Mouse (Mus musculus) cerebellum, adult 18-20 months (tissue): ENCODE measurements around the gene Ick.
"Not testable (repeated sequence)": the region's sequence is repeated elsewhere in the genome, so short reads cannot be mapped to it uniquely, and the experiment has no call there.

Source experiments
- DNase-seq, 2 experiments: peaks; one replicate each; pipeline ENCODE4 v3.0.0; 2021

Gene Ick

DNA sequence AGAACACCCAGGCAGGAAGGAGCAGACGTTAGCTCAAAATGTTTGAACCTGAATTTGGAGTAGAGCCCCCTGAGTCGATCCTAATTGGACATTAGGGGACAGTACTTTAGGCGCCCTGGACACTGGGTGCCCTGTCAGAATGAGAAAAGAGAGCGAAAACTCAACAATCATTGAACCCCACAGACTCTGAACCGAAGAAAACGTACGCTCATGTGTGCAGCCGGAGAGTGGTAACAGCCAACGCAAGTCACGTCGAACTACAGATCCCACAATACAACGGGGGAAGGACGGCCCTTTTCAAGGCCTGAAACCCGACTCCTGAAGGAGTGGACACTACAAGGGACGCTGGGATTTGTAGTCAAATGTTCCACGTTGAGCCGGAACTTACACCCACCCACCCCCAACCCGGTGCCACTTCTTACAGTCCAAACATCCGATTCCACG, at the start of gene Ick, which contains the start of gene Fbxo9:
Gene Ick, plus strand, starts transcription at position 397 of the 444 bp plus-strand sequence.
Gene Fbxo9, minus strand, starts transcription at position 270 of the 444 bp plus-strand sequence.
- peak; percentile 85 to 96 for DNase-seq

DNA sequence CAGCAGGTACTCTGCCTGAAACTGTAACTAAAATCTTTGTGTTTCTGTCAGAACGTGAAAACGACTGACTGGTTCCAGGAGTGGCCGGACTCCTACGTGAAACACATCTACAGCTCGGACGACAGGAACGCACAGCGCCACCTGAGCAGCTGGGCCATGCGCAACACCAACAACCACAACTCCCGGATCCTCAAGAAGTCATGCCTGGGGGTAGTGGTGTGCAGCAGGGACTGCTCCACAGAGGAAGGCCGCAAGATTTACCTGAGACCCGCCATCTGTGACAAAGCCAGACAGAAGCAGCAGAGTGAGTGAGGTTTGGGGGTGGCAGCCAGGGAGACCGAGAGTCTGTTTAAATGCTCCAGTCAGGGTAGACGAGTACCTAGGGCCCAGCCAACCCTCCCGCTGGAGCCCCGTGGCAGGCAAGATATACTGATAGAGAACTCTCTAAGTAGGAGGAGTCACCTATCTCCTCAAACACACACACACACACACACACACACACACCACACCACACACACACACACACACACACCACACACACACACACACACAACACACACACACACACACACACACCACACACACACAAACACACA, 49.4 kb upstream of the Ick start:
- DNase-seq: no peak

DNA sequence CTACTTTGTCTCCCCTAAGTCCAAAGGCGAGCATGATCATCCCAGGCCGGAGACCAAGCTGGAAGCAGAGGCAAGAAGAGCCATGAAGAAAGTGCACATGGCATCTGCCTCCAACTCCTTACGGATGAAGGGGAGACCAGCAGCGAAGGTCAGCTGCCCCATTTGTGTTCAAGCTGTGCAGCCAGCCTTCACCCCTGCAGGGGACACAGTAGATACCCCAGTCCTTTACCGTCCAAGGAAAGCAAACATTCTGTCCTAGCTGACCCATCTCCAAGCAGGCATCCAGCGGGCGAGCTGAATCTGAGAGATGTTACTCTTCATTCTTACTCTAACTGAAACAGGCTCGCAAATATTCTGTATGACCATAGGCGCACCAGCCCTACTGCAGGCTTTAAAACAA, 46.6 kb upstream of the Ick start:
- no peak for DNase-seq

DNA sequence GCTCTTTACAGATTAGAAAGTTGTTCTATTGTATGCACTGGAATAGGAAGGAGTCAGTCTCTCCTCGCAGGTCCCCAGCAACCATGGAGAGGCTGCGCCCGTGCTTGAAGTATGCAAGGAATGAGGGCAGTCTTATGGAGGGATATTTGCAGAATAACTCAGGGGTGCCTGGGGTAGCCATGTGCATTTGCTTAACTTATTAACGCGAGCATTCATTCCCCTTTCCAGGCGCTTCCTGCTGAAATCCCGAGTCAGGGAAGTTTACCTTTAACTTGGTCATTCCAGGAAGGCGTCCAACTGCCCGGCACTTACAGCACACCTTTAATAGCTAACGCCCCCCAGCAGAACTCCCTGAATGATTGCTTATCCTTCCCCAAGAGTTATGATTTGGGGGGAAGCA, 44.9 kb upstream of the Ick start:
- no peak for DNase-seq

DNA sequence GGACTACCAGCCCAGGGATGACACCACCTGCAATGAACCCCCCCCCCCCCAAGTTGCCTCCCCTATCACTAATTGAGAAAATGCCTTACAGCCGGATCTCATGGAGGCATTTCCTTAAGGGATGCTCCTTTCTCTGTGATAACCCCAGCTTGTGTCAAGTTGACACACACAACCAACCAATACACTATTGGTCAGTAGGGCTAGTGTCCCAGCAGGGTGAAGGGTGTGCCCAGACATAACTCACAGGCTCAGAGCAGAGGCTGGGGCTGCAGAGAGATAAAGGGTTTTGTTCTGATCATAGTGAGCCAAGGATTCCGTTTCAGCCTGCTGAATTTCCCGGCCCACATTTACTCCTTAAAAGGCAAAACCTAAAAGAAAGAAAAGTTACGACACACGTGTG, 38.5 kb upstream of the Ick start:
- no peak for DNase-seq

DNA sequence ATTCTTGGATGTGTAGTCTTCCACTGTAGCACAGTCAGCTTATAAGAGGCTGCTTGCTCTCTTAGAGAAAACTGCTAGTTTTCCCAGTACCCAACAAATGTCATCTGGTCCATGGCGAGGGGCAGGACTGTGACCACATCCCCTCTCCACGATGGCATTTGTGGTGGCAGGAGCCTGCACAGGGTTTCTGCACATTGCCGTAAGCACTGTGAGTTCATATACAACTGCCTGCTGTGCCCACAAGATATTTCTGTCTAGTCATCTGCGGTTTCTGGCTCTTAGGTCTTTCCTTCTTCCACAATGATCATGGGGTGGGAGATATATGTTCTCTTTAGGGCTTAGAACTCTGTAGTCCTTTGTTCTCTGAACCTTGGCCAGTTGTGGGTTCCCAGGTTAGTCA, 37.4 kb upstream of the Ick start:
- no peak for DNase-seq

DNA sequence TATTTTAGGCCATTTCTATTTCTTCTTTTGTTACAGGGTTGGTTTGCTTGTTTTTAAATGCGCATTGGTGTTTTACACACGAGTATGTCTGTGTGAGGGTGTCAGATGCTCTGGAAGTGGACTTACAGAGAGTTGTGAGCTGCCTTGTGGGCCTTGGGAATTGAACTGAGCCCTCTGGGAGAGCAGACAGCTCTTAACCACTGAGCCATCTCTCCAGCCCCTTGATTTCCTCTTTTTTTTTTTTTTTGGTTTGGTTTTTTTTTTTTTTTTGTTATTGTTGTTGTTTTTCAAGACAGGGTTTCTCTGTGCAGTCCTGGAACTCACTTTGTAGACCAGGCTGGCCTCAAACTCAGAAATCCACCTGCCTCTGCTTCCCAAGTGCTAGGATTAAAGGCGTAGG, 35.7 kb upstream of the Ick start:
- not testable (repeated sequence) for DNase-seq

DNA sequence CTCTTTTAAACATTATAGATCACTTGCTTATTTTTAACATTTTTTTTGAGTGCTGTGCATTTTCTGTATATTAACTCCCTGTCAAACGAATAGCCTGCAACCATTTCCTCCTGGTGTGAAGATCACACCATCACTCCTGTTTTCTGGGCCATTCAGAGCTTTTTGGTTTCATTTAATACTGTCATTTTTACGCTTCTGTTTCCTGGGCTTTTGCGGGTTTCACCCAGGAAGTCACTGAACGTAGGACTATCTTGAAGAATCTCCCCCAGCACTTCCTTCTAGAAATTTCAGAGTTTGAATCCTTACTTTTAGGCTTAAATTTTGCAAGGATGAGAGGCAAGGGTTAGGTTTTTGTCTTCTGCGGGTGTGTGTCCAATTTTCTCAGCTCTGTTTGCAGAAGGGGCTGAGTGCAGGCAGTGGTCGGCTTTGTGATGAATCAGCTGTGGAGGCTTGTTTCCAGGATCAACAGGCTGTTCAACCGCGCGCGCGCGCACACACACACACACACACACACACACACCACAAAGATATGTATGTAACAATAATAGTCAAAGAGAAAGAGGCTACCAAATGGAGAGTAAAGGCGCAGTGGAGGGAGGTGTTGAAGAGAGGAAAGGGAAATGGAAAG, 35.2 kb upstream of the Ick start:
- no peak for DNase-seq

DNA sequence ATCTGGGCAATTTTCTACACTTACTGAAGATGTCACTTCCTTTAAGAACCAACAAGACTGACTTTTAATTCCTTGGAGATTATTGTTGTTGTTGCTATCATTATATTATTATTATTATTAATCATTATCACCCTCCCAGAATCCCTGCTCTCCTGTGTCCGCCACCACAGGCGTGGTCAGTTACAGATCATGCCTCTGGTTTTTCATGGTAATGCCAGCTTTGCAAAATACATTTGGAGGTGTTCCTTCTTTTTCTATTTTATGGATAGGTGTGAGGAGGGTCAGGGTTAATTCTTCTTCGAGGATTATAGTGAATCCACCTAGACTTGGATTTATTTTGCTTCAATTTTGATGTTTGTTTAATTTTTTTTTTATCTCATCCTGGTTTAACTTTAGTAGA, 33.7 kb upstream of the Ick start:
- DNase-seq: no peak

DNA sequence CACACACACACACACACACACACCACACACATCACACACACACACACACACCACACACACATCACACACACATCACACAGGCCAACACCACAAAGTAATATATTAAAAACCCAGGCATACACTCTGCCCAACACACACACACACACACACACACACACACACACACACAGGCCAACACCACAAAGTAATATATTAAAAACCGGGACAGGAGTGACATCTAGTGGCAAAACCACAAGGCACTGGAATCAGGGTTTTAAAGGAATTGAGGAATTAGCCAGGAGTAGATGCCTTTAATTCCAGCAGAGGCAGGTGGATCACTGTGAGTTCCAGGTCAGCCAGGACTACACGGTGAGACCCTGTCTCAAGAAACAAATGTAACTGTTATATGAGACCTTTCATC, 30.8 kb upstream of the Ick start:
- DNase-seq: no peak

DNA sequence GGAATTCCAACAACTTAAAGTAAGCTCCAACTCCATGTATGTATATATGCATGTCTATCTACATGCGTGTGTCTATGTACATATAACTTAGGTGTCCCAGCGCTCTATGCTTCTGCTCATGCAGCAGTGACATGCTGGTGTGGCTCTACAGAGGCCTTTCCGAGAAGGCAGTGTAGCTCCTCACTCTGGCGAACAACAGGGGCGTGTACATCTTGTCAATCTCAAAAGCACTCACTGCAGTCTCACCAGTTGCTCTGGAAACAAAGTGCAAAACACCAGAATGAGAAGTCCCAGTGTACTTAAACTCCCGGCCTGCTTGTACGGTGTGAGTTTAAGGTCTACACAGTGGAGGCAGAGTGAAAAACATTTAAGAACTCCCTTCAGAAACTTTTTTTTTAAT, 27.2 kb upstream of the Ick start:
- DNase-seq: no peak

DNA sequence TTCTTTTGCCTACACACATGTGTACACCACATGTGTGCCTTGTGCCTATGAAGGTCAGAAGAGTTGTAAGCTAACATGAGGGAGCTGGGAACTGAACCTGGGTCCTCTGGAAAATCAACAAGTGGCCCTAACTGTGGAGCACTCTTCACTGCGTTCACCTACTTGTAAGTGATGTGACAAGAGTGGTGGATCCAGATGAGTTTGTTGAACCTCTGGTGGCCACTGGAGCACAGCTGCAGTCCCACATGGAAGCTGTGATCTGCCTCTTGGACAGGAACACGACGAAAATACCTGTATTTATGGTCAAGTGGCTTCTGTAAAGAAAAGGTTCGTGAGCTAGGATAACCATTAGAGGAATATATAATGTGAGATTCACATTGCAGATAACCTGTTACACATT, 24.7 kb upstream of the Ick start:
- DNase-seq: no peak

DNA sequence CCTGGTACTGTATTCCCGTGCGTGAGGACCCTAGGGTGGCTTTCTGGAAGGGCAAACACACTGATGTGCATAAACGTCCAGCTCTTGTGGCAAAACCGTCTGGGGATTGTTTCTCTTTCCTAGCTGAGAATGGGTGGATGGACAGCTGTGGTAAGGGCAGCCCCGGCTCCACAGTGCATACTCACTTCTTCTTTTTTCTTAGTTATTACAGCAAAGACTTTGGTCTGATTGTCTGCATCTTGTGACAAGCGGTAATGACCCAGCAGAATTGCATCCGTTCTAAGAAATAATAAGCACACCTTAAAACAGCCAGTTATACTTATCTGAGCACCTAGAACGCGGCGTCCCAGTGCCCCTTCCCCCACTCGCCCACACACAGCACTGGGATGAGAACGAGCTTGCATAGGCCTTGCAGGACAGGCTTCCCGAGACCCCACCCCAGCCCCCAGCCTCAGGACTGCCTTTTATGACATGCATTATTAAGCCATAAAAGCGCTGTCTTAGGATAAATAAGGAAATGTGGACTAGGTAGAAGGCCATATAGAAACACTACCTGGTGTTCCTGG, 23.2 kb upstream of the Ick start:
- DNase-seq: no peak

DNA sequence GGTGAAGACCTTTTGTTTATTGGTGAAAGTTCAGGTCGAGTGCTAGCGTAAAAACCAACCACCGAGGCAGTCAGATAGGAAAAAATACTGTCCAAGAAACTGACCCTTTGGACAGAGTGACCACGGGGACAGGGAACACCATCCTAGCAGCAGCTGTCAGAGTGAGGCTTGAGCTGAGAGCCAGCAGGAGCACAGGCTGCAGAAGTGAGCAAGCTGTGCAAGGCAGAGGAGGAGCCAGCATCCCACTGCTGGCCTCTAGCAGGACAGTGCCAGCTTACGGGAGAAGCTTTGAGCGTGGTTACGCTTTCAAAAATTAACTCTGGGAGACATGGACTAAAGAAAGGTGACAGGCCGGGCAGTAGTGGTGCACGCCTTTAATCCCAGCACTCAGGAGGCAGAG, 21.2 kb upstream of the Ick start:
- DNase-seq: no peak

DNA sequence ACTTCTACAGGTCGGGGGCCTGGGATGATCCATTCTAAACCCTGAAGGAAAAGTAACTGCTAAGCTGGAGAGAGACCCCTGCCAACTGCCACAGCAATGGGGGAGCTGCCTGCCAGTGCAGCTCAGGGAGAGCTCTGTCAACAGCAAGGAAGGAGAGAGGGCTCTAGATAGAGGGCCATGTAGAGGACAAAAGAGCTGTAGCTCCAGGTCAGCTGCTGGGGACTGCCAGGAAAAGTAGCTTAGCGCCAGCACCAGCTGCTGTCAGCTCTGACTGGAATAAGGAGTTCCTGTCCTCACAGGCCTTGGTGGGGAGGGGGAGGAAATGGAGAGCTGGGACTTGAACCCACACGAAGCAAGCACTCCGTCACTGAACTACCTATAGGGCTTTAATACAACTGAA, 20.5 kb upstream of the Ick start:
- DNase-seq: no peak

DNA sequence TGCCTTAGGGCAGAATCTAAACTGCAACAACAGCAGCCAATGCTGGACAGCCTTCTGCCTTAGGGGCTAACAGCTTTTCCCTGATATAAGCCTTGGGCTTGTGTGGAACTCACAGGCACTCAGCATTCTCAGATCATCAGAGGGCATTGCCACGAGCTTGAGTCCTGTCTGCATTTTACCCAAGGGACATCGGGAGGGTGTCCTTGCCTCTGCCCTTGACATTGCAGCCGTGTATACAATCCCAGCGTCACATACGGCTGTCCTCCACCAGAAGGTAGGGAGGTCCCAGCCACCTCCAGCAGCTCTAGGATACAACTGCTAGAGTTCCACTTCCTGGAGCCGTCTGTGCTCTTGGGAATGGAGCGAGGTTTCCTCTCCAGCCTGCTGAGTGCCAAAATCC, 20.0 kb upstream of the Ick start:
- DNase-seq: no peak

DNA sequence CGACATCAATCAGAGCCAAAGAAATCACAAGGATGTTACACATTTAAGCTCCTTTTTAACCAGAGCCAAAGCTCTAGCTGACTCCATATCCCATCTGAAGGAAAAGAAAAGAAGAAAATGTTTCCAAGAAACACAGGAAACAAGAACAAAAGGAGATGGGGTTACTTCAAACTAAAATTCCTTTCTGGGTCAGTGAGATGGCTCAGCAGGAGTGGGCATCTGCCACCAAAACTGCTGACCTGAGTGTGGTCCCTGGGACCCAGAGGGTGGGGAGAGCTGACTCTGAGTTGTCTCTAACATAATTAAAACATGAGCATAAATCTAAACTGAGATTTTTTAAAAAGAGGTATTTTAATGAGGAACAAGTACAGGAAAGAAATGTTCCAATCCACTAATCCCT, 19.1 kb upstream of the Ick start:
- DNase-seq: no peak

DNA sequence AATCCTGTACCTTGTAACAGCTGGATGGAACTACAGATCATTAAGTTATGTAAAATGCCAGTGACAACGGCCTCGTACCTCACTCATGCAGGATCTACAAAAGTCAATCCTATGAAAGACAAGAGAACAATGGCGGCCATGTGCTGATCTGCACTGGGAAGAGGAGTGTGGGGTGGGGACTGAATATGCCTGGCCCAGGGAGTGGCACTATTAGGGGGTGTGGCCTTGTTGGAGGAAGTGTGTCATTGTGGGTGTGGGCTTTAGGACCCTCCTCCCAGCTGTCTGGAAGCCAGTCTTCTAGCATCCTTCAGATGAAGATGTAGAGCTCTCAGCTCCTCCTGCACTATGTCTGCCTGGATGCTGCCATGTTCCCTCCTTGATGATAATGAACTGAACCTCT, 18.4 kb upstream of the Ick start:
- DNase-seq: no peak

DNA sequence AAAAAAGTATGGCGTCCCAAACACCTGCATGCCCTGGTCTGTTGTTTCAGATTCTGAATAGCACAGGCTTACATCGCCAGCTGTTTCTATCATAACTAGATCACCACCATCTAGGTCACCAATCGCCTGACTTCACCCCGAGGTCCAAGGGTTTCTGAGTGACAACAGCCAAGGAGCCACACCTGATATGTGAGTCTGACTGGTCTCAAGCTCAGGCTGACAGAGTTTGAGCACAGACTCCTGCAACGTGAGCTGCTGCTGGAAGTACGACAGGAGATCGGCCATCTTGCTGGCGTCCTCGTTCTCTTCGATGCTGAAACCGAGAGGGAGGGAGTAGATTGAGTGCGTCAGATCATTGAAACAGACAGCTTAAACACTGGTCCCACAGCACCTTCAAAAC, 13.3 kb upstream of the Ick start:
- no peak for DNase-seq

DNA sequence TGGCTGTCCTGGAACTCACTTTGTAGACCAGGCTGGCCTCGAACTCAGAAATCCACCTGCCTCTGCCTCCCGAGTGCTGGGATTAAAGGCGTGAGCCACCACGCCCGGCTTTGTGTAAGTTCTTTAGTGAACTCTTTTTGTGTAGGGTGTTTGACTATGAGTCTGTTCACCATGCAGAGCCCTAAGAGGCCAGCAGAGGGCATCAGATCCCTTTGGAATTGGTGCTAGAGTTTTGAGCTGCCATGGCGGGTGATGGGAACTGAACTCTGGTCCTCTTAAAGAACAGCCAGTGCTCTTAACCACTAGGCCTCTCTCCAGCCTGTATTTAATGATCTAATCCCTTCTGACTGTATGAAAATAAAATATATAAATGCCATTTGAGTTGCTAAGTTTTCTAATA, 12.6 kb upstream of the Ick start:
- DNase-seq: no peak

DNA sequence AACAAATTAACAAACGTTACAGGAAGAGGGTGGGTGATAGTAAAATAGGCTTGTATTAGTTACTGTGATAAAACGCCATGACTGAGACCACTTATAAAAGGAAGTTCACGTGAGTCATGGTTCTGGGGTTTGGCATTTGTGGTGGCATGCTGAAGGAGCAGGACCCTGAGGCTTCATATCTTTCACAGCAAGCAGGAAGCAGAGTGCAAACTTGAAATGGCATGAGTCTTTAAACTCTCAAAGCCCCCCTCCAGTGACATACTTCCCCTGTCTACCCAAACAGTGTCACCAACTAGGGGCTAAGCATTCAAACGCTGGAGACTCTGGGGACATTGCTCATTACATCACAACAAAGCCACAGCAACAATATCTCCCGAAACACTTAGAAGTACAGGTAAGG, 8.0 kb upstream of the Ick start:
- no peak for DNase-seq

DNA sequence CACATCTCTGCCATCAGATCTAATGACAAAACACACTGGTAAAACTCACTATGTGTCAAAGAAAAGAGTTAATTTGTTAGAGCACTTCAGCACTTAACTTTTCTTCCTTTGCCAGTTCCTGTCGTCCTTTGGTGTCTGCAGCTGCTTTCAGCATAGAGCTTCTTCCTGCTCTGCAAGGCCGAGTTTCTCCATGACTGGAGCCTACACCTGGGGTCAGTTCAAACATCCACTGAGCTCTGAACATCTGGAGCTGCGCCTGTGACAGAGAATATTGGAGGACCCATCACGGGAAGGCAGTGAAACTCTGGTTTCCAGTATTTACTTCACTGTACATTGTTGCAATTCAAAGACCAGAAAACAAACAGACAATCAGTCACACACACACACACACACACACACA, 7.6 kb upstream of the Ick start:
- no peak for DNase-seq

DNA sequence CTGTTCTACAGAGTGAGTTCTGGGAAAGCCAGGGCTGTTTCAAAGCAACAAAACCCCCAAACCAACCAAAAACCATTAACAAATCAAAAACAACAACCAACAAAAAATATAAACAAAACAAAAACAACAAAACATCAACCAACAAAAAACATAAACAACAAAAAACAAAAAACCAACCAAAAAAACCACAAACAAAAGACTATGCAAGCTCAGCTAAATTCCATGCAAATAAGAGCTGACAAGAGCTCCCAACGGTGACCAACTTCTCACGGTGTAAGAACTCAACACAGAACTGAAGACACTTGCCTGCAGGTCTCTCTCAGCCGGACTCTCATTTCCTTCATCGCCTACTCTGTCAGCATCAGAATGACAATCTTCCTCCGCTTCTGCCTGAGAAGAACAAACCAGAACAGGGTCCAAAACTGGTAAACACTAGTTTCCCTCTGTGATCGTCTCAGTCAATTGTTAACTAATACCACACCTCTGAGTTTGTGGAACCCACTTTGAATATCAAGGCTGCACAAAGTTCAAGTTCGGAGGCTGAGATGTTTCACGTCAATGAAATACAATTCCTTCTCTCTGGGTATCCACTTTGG, 4.9 kb upstream of the Ick start:
- no peak for DNase-seq

DNA sequence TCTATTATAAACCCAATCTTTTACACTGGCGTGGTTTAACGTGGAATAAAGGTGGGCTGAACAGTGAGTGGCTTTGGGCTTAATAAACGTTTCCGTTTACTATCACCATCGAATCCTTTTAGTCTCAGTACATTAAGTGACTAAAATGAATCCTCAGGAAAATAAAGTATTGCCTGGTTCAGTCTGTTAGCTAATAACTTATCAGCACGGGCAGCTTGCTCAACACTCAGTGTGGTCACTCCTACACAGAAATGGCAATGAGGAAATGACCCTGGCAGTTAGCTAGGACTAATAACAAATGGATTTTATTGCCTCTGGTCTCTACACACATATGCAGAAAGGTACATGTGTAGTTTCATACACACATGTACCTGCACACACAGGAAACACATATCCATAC, 4.0 kb upstream of the Ick start:
- no peak for DNase-seq
